Mouse (Mus musculus) cerebellum, adult (tissue): ENCODE results near the gene Add3.

ENCODE experiments used
- ATAC-seq: cut with Nextera tagmentation; 2 replicates; pipeline ENCODE4 v1.9.2; 2017; ENCODE audit warnings: mild to moderate bottlenecking, moderate library complexity, mixed read lengths; ENCODE audit not compliant: insufficient number of reproducible peaks, low FRiP score, low TSS enrichment

The Add3 gene

GRCm38 (mm10) chr19:53260261-53260660 lies 120.0 kb downstream of the Add3 start:
- no peak for ATAC-seq

DNA sequence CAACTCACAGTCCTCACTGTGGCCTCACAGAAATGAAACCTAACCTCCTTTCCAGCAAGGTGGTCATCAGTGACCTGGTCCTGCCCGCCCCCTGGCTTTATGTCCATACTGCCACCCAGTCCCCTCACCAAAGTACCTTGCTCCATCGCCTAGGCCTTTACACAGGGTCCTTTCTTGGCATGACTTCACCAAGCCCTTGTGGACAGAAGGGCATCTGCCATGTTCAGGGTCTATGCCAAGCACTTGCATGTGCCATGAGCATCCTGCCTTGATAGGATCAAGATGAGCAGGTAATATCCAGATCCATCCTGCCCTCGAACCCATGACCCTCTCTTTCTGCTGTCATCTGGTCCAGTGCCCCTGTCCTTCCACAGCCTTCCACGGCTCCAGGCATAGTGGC lies 120.6 kb downstream of the Add3 start:
- no peak for ATAC-seq

DNA sequence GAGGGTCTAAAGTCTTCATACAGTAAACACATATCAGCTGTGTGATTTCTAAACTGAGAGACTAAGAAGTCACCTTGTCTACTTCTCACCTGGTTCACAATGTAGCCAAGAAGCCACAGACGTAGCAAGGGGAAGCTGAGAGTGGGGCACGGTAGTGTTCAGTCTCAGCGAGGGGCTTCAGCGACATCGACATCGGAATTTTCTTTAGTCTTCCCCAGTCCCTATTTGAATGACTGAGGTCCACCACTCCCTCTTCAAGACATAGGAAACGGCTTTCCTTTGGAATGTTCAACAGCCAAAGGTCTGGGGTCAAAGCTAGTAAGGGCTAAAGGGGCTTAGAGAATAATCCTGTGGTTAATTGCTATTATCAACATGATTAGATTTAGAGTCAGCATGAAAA lies 121.8 kb downstream of the Add3 start:
- no peak for ATAC-seq

- ATAC-seq: no peak
Measured at GRCm38 (mm10) chr19:53263859-53264733, 123.9 kb downstream of the Add3 start.

DNA sequence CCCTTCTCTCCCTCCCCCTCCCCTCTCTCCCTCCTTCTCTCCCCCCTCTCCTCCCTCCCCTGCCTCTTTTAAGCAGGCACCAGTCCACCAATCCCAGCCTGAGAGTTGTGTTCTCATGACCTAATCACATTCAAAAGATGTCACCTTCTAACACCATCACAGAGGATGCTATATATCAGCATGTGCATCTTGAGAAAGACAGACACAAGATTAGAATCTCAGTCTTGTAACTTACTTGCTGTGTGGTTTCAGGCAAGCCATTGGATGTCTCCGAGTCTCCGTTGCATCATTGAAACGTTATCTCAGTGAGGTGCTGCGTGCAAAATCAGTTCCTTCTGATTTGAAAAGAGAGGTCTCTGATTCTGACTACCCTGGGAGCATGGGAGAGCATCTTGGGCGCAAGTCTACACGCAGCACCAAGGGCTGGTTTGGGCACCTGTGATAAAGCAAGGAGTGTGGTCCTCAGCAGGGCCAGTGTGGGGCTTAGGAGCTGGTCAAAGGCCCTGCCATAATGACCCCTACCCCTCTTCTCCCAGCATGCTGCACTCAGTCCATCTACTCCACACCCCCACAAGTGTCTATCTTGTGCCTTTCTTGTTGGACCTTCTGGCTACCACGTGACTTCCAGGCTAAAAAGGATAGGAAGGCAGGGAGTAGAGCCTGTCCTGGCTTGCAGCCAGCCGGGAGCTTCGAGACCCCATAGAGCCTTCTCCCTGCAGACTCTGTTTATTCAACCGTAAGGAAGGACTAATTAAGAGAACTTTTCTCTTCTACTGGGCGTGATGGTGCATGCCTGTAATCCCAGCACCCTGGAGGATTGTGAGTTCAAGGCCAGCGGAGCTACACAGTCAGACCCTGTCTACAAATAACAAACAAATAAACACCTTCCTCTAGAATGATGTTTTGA lies 124.8 kb downstream of the Add3 start:
- ATAC-seq: no peak

DNA sequence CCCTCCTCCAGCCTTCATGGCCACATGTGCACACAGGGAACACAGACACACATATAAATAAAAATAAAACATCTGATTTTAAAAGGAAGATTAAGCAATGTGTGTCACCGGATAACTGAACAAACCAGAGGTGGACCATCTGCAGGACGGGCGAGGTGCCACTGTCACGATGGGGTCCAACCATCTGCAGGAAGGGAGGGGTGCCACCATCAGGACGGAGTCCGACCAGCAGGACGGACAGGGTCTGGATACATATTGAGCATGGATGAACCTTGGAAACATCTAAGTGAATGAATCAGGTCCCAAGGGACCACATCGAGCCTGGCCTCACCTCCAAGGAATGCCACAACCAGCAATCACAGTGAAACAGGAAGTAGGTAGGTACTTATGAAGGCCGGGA lies 127.1 kb downstream of the Add3 start:
- no peak for ATAC-seq

- ATAC-seq: no peak
Measured at GRCm38 (mm10) chr19:53273055-53273722, 132.9 kb downstream of the Add3 start.

- no peak for ATAC-seq
Measured at GRCm38 (mm10) chr19:53273781-53274428, 133.7 kb downstream of the Add3 start.

DNA sequence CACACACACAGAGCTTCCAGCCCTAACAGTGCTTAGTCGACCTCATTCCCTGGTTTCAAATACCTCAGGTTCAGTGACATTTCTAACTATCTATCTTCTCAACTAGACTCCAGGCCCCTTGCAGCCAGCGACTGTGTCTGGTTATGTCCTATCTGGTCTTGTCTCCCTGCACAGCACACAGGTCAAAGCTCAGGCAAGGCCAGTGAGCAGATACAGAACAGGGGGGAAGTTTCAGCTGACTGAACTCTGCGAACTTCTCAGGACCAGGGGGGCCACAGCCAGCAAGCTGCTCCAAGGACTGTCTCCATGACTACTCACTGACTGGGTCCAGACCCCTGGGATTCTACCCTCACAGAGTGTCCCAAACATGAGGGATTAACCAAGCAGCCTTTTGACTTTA lies 135.0 kb downstream of the Add3 start:
- ATAC-seq: no peak

DNA sequence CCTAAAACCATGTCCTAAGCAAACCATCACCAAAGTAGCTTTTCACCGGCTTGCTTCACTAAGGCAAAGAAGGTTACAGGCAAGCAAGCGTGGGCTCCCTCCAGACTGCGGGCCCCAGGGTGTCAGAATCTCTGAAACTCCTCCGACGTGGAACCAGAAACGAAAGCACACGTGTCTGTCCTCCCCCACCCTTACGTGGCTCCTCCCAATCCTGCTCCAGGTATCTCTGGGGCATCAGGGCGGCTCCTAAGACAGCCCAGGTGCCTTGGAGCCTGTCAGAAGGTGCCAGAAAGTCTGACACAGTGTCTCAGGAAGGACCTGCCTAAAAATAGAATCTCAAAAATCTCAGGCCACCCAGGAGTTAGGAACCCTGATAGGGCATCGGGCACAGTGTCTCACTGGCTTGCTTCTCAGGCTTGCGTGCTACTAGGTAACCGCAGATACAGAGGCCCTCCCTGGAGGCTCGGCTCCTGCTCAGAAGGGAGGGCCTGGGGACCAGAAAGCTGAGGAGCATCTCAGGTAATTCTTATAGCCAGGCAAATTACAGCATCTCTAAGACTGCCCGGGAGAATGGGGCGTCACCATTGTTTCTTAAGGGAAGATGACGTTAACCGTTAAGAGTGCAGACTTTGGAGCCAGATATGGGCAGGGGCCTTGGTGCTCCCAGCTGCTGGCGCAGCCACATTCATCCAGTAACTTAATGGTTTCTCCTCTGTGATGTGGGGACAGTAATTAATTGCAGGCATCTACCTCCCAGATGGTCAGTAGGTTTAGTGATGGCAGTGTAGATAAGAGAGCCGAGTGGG lies 136.9 kb downstream of the Add3 start:
- ATAC-seq: no peak

DNA sequence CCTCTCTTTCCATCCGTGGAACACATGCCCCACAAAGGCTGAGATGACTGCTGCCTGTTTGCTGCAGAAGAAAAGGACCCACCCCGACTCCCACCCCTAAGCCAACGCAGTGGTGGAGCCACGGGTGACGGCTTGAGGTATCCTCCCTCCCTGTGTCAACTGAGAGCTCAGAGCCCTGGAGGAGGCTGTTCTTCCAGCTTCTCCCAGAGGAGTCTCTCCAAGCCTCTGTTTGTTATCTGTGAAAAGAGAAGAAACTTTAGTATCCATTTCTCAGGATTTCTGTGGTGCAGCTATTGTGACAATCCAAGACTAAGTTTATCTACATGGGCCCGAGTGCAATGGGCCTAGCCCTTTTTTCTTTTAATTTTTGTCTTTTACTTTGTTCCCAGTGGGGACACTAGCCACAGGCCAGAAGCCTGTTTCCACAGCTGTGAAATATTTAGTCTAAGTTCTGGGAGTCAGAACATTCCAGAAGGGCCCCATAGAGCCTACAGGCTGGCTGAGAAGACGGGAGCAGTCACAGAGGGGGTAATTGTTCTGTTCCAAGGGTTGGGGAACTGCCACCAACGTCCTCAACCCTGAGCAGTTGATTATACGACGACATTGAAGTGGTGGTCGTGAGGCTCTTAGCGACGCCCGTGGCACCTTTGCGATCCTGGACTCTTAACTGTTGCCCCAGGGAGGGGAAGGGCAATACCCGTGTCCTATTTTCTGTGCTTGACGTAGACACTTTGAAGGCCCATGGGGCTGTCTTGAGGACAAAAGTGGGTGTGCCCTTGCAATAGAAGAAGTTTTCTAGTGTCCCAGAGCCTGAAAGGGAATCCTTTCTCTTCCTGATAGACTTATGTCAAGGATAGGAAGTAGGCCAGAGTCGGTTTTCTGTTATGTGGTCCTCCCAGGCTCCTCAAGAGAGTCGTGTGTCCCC lies 138.5 kb downstream of the Add3 start:
- no peak for ATAC-seq

GRCm38 (mm10) chr19:53280254-53280653 lies 140.0 kb downstream of the Add3 start:
- no peak for ATAC-seq

- ATAC-seq: no peak
Measured at GRCm38 (mm10) chr19:53282571-53282970, 142.3 kb downstream of the Add3 start.

GRCm38 (mm10) chr19:53283742-53284141 lies 143.5 kb downstream of the Add3 start:
- ATAC-seq: no peak

- no peak for ATAC-seq
Measured at GRCm38 (mm10) chr19:53284268-53285208, 144.3 kb downstream of the Add3 start.

GRCm38 (mm10) chr19:53296331-53297254 lies 156.3 kb downstream of the Add3 start:
- no peak for ATAC-seq
